In the genomic region with DNA sequence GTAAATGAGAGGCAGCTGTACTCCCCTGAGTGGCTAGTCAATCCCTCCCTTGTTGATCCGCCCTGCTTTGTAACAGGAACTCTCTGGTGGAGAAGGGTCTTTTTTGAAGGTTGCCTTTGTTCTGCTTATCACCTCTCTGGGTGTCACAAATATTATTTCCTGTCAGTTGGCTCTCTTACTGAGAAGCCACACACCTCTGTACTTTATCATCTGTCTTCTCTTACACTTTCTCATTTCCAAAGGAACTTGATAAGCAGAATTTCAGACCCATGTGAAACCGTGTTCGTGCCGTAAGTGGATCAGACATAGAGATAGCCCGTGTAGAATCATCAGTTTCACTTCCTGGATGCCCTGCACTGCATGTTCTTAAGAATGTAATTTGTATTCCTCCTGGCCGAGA, we compare ENCODE assay signal across 15 mouse cellular contexts.
DNase-seq lines count a peak whose midpoint lies in the region; ATAC-seq and TF ChIP-seq lines count a peak whose summit lies in the region.
"Had no signal": no experiment of that assay in that cellular context is flagged by ENCODE, and none has a peak within 500 bp of the region (broad histone marks: within the 10 kb centered on the region; RNA-seq: fewer than 3 reads in every experiment).

No protein-coding gene starts in this region.

- H3K4me3 ChIP-seq in spleen, adult 2 months (ENCODE audit: extremely low read depth, insufficient read depth, insufficient read length) = no peak overlapping the region
- no peak overlapping the region for H3K4me3 ChIP-seq in hindbrain, postnatal 0 days (ENCODE audit: low read length)
- H3K4me3 ChIP-seq: heart, embryonic 10.5 days; kidney, embryonic 15.5 days; megakaryocyte, embryonic 14.5 days had no signal

- DNase-seq in spleen, adult 2 months (ENCODE audit: low read depth in 1 of 2, low spot score in 2 of 2) = peak in 1 of 2 experiments; percentile 19
- no peak for DNase-seq in spleen, adult 18-20 months
- DNase-seq in MEL-GATA-1-ER (ENCODE audit: extremely low read depth, low read depth) = peak; percentile 63
- no peak for DNase-seq in frontal cortex, postnatal 36 days (ENCODE audit: low spot score in 2 of 2)
- DNase-seq in left cerebral cortex, postnatal 36 days (ENCODE audit: low spot score in 2 of 2) = no peak
- no peak for DNase-seq in hindbrain, postnatal 0 days (ENCODE audit: low spot score)
- DNase-seq: cerebellum, postnatal 14 days; heart, postnatal 36 days; right cerebral cortex, postnatal 14 days had no signal

- no peak overlapping the region for H3K9ac ChIP-seq in hindbrain, postnatal 0 days (replicated peaks; ENCODE audit: low read length)
- H3K9ac ChIP-seq: kidney, embryonic 15.5 days had no signal

- peak; percentile 79 for ATAC-seq in megakaryocyte progenitor cell, adult 5-6 weeks (replicated peaks; ENCODE audit: poor library complexity)
- ATAC-seq in hindbrain, postnatal 0 days = no peak
- ATAC-seq: forebrain, embryonic 16.5 days; Patski had no signal

- no peaks in the 10 kb centered on the region for H3K9me3 ChIP-seq in hindbrain, postnatal 0 days (ENCODE audit: low read length)
- H3K9me3 ChIP-seq: heart, embryonic 10.5 days; kidney, embryonic 15.5 days; megakaryocyte, embryonic 14.5 days had no signal

- intact Hi-C loops in left cerebral cortex, postnatal 36 days (cut with DNase I) = no loop called here

- TF ChIP-seq CTCF in spleen, adult 2 months (IDR thresholded peaks at IDR 0.05; ENCODE audit: extremely low read depth, insufficient read depth, insufficient read length, insufficient replicate concordance) = no peak
- TF ChIP-seq CTCF in hindbrain, postnatal 0 days (IDR thresholded peaks at IDR 0.05; ENCODE audit: low read depth) = no peak

- TF ChIP-seq POLR2A in spleen, adult 2 months (IDR thresholded peaks at IDR 0.05; ENCODE audit: low read depth, low read length) = no peak

- no peaks in the 10 kb centered on the region for H3K4me1 ChIP-seq in spleen, adult 2 months (ENCODE audit: control insufficient read depth, insufficient read depth, insufficient read length)
- H3K4me1 ChIP-seq in hindbrain, postnatal 0 days (ENCODE audit: insufficient read depth, low read length) = no peaks in the 10 kb centered on the region
- H3K4me1 ChIP-seq: heart, embryonic 10.5 days; kidney, embryonic 15.5 days; megakaryocyte, embryonic 14.5 days had no signal

- H3K36me3 ChIP-seq in spleen, adult 2 months (ENCODE audit: control insufficient read depth, insufficient read depth, low read length) = no peaks in the 10 kb centered on the region
- no peaks in the 10 kb centered on the region for H3K36me3 ChIP-seq in hindbrain, postnatal 0 days (ENCODE audit: insufficient read depth, low read length)
- H3K36me3 ChIP-seq: heart, embryonic 10.5 days; kidney, embryonic 15.5 days had no signal

- no peak overlapping the region for H3K4me2 ChIP-seq in hindbrain, postnatal 0 days (ENCODE audit: low read depth, low read length)
- H3K4me2 ChIP-seq: kidney, embryonic 15.5 days had no signal

- WGBS in spleen, adult 2 months = 49% methylated on average over 6 of the region's 6 CpGs
- 93% methylated on average over 6 of the region's 6 CpGs for WGBS in hindbrain, postnatal 0 days

- H3K27ac ChIP-seq in spleen, adult 2 months (ENCODE audit: insufficient read depth, low read length) = peak overlapping the region; percentile 75
- no peak overlapping the region for H3K27ac ChIP-seq in hindbrain, postnatal 0 days
- H3K27ac ChIP-seq: heart, embryonic 10.5 days; kidney, embryonic 15.5 days had no signal

- H3K27me3 ChIP-seq in spleen, adult 2 months (ENCODE audit: control insufficient read depth, insufficient read depth, low read length) = no peaks in the 10 kb centered on the region
- H3K27me3 ChIP-seq in hindbrain, postnatal 0 days (ENCODE audit: insufficient read depth, low read length) = no peaks in the 10 kb centered on the region
- H3K27me3 ChIP-seq: kidney, embryonic 15.5 days; megakaryocyte, embryonic 14.5 days; Patski had no signal
